Mouse (Mus musculus): ENCODE results near the gene Ints11. TPM values are rescaled to one million over a fixed set of nuclear protein-coding genes. Genes with fewer than 3 reads are reported as not detected.

The Ints11 gene
- 59.7 and 60.7 TPM in 2 replicates for polyA plus RNA-seq (2015; fragmentation: Nextera tagmentation; extraction: Ambion mirVana)

DNA sequence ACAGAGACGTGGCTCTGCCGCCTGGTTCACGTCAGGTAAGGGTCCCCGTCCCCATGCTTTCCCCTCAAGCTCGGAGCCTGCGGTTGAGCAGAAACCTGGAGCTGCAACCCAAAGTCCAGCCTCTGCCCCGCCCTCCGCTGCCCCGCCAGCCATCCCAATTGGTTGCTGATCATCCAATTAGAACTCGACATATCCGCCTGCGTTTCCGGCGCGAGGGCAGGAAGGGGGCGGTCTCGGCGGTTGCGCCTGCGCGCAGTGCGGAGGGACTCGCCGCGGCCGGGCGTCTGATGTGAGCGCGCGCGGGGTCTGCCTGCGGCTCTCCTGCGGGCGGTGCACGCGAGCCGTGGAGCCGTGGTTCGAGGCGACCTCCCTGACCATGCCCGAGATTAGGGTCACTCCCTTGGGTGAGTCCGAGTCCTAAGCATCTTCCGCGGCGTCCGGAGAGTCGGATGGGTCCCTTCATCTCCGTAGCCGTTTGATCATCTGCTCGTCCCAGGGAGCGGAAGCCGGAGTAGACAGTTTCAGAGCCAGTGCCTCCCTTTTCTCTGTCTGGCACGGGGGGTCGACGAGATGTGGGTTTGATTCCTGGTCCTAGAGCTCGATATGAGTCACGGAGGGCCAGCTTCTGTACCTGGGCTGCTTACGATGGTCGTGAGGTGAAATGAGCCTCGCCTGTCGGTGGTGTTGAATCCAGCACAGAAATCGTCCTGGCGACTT lies at the start of gene Ints11, which contains the start of gene Cptp:
Ints11 (plus strand) TSS at position 230 of the 717 bp plus-strand sequence.
Cptp (minus strand) TSS at position 124 of the 717 bp plus-strand sequence.
- peak within 1 kb of the TSS; percentile 78 for H3K9ac ChIP-seq
- peak; percentile 97 for ATAC-seq (ENCODE audit: insufficient read depth, low FRiP score, low read depth)
- peaks cover 26% of the 10 kb centered on the region for H3K36me3 ChIP-seq
- H3K27me3 ChIP-seq (replicated peaks): no peaks in the 10 kb centered on the region
- H3K4me3 ChIP-seq (replicated peaks): peak within 1 kb of the TSS; percentile 82
- H3K4me2 ChIP-seq: peak within 1 kb of the TSS; percentile 91
- peak within 1 kb of the TSS; percentile 59; the same call in 1 of the 2 replicates for H3K27ac ChIP-seq
- H3K4me1 ChIP-seq: peaks cover 13% of the 10 kb centered on the region
- WGBS: under 1% methylated on average over 63 of the region's 63 CpGs
- no peaks in the 10 kb centered on the region for H3K9me3 ChIP-seq

DNA sequence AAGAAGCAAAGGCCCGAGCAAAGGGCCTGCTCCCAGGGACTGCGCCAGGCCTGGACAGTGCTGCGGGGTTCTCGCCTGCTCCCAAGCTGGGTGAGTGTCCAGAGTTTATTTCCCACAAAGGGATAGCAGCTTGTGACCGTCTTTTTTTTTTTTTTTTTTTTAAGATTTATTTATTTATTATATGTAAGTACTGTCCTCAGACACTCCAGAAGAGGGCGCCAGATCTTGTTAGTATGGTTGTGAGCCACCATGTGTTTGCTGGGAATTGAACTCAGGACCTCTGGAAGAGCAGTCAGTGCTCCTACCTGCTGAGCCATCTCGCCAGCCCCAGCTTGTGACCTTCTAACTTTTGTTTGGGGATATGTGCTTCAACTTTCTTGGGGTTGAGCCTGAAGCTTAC lies 48.3 kb upstream of the Ints11 start:
- 75% methylated on average over 7 of the region's 7 CpGs for WGBS
- Histone ChIP-seq H3K4me2 (no peak overlapping the region), H3K4me1 (no peaks in the 10 kb centered on the region), H3K4me3 (replicated peaks) (no peak overlapping the region), H3K9me3 (no peaks in the 10 kb centered on the region), H3K27me3 (replicated peaks) (no peaks in the 10 kb centered on the region), H3K9ac (no peak overlapping the region), H3K27ac (no peak overlapping the region), H3K36me3 (peaks cover 77% of the 10 kb centered on the region)
- no peak for ATAC-seq (ENCODE audit: insufficient read depth, low FRiP score, low read depth)

DNA sequence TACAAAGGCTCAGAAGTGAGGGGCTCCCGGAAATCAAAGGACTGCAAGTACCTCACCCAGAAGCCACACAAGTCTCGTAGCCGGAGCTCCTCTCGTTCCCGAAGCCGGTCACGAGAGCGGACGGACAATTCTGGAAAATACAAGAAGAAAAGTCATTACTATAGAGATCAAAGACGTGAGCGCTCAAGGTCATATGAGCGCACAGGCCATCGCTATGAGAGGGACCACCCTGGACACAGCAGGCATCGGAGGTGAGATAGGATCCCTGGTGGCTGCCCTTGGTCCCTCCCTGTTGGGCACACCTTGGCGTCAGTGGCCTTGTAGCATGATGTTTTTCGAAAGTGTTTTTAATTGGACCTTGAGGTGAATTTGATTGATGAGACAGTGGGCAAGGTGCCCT lies 45.9 kb upstream of the Ints11 start:
- Histone ChIP-seq H3K4me1 (no peaks in the 10 kb centered on the region), H3K9ac (no peak overlapping the region), H3K4me2 (no peak overlapping the region), H3K27me3 (replicated peaks) (no peaks in the 10 kb centered on the region), H3K9me3 (no peaks in the 10 kb centered on the region), H3K4me3 (replicated peaks) (no peak overlapping the region), H3K36me3 (peaks cover 55% of the 10 kb centered on the region), H3K27ac (no peak overlapping the region)
- 96% methylated on average over 16 of the region's 16 CpGs for WGBS
- ATAC-seq (ENCODE audit: insufficient read depth, low FRiP score, low read depth): no peak

DNA sequence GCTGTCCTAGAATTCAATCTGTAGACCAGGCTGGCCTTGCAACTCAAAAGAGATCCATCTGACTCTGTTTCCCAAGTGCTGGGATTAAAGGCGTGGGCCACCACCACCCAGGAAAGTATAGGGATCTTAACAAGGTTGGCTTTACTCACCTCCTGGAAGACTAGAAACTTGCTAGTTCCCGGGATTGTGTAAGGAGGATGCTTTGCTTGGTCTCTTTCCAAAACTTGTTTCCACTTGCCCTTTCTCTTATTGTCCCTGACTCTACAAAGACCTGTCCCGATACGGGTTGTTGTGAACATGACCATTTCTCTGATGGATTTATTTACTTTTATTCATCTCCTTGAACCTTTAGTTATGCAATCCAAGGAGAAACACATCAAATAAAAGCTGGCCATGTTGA lies 39.5 kb upstream of the Ints11 start:
- 90% methylated on average over 4 of the region's 4 CpGs for WGBS
- no peaks in the 10 kb centered on the region for H3K9me3 ChIP-seq
- H3K36me3 ChIP-seq: peaks cover 10% of the 10 kb centered on the region
- no peak overlapping the region for H3K9ac ChIP-seq
- ATAC-seq (ENCODE audit: insufficient read depth, low FRiP score, low read depth): no peak
- H3K4me1 ChIP-seq: peaks cover 21% of the 10 kb centered on the region
- no peak overlapping the region for H3K4me2 ChIP-seq
- H3K27ac ChIP-seq: no peak overlapping the region
- H3K27me3 ChIP-seq (replicated peaks): no peaks in the 10 kb centered on the region
- H3K4me3 ChIP-seq (replicated peaks): no peak overlapping the region

DNA sequence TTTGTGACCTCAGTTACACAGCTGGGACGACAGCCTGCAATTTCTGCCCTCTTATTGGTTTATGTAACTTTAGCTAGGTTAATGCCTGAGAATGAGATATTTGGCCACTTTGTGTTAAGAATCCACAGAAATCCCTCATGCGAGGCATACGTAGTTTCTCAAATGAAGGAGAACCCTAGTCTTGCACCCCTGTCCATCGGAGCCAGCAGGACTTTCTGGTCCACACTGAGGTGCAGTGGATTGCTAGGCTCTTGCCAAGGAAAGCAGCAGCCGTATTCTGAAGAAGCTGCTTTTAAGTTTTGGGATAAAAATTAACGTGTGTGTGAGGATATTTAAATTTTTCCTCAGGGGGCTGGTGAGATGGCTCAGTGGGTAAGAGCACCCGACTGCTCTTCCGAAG lies 38.8 kb upstream of the Ints11 start:
- peak overlapping the region; percentile 93 for H3K4me2 ChIP-seq
- WGBS: 52% methylated on average over 8 of the region's 8 CpGs
- H3K27ac ChIP-seq: peak overlapping the region; percentile 94; the same call in 1 of the 2 replicates
- no peak for ATAC-seq (ENCODE audit: insufficient read depth, low FRiP score, low read depth)
- H3K4me1 ChIP-seq: peaks cover 21% of the 10 kb centered on the region
- no peak overlapping the region for H3K9ac ChIP-seq
- no peaks in the 10 kb centered on the region for H3K27me3 ChIP-seq (replicated peaks)
- no peaks in the 10 kb centered on the region for H3K9me3 ChIP-seq
- H3K36me3 ChIP-seq: peaks cover 7% of the 10 kb centered on the region
- peak overlapping the region; percentile 85 for H3K4me3 ChIP-seq (replicated peaks)

GRCm38 (mm10) chr4:155831205-155831766 lies 38.1 kb upstream of the Ints11 start, which contains the start of gene Aurkaip1:
Aurkaip1 (plus strand) TSS chr4:155831272.
- Histone ChIP-seq H3K27ac (peak within 1 kb of the TSS; percentile 94), H3K4me1 (peaks cover 21% of the 10 kb centered on the region), H3K9me3 (no peaks in the 10 kb centered on the region), H3K4me3 (replicated peaks) (peak within 1 kb of the TSS; percentile 85), H3K27me3 (replicated peaks) (no peaks in the 10 kb centered on the region), H3K9ac (peak within 1 kb of the TSS; percentile 91), H3K4me2 (peak within 1 kb of the TSS; percentile 93), H3K36me3 (peaks cover 7% of the 10 kb centered on the region)
- 0% methylated on average over 49 of the region's 49 CpGs for WGBS
- ATAC-seq (ENCODE audit: insufficient read depth, low FRiP score, low read depth): peak; percentile 94

GRCm38 (mm10) chr4:155831831-155832230 lies 37.5 kb upstream of the Ints11 start:
- peak overlapping the region; percentile 94 for H3K27ac ChIP-seq
- peaks cover 7% of the 10 kb centered on the region for H3K36me3 ChIP-seq
- under 1% methylated on average over 25 of the region's 25 CpGs for WGBS
- H3K4me1 ChIP-seq: peaks cover 21% of the 10 kb centered on the region
- 0 out of 2 replicates have a peak, but pooled peaks have one; percentile 0 for ATAC-seq (ENCODE audit: insufficient read depth, low FRiP score, low read depth)
- peak overlapping the region; percentile 93 for H3K4me2 ChIP-seq
- peak overlapping the region; percentile 85 for H3K4me3 ChIP-seq (replicated peaks)
- no peaks in the 10 kb centered on the region for H3K9me3 ChIP-seq
- peak overlapping the region; percentile 91 for H3K9ac ChIP-seq
- H3K27me3 ChIP-seq (replicated peaks): no peaks in the 10 kb centered on the region

GRCm38 (mm10) chr4:155832321-155832720 lies 37.0 kb upstream of the Ints11 start:
- H3K4me3 ChIP-seq (replicated peaks): peak overlapping the region; percentile 85
- H3K9me3 ChIP-seq: no peaks in the 10 kb centered on the region
- peak overlapping the region; percentile 93 for H3K4me2 ChIP-seq
- WGBS: 52% methylated on average over 10 of the region's 10 CpGs
- no peaks in the 10 kb centered on the region for H3K27me3 ChIP-seq (replicated peaks)
- ATAC-seq (ENCODE audit: insufficient read depth, low FRiP score, low read depth): no peak
- peaks cover 23% of the 10 kb centered on the region for H3K4me1 ChIP-seq
- H3K9ac ChIP-seq: peak overlapping the region; percentile 91
- H3K27ac ChIP-seq: peak overlapping the region; percentile 94; the same call in 1 of the 2 replicates
- H3K36me3 ChIP-seq: peaks cover 7% of the 10 kb centered on the region

- Histone ChIP-seq H3K9me3 (no peaks in the 10 kb centered on the region), H3K9ac (no peak overlapping the region), H3K4me3 (replicated peaks) (no peak overlapping the region; the same call in 1 of the 2 replicates), H3K4me1 (peaks cover 32% of the 10 kb centered on the region), H3K27me3 (replicated peaks) (no peaks in the 10 kb centered on the region), H3K27ac (peak overlapping the region; percentile 27; the same call in 1 of the 2 replicates), H3K4me2 (no peak overlapping the region), H3K36me3 (peaks cover 7% of the 10 kb centered on the region)
- WGBS: 84% methylated on average over 4 of the region's 4 CpGs
- ATAC-seq (ENCODE audit: insufficient read depth, low FRiP score, low read depth): no peak
Measured at GRCm38 (mm10) chr4:155833234-155833633, 36.1 kb upstream of the Ints11 start.

- H3K27ac ChIP-seq: peak overlapping the region; percentile 80
- H3K36me3 ChIP-seq: peaks cover 7% of the 10 kb centered on the region
- peaks cover 37% of the 10 kb centered on the region for H3K4me1 ChIP-seq
- no peak overlapping the region for H3K4me2 ChIP-seq
- WGBS: 26% methylated on average over 2 of the region's 2 CpGs
- H3K9ac ChIP-seq: no peak overlapping the region
- 0 out of 2 replicates have a peak, but pooled peaks have one; percentile 7 for ATAC-seq (ENCODE audit: insufficient read depth, low FRiP score, low read depth)
- H3K9me3 ChIP-seq: no peaks in the 10 kb centered on the region
- no peak overlapping the region for H3K4me3 ChIP-seq (replicated peaks)
- no peaks in the 10 kb centered on the region for H3K27me3 ChIP-seq (replicated peaks)
Measured at GRCm38 (mm10) chr4:155833836-155834235, 35.5 kb upstream of the Ints11 start.

- H3K4me1 ChIP-seq: peaks cover 57% of the 10 kb centered on the region
- peak overlapping the region; percentile 96 for H3K27ac ChIP-seq
- H3K36me3 ChIP-seq: peaks cover 9% of the 10 kb centered on the region
- no peak overlapping the region; the same call in 1 of the 2 replicates for H3K4me2 ChIP-seq
- WGBS: 59% methylated on average over 11 of the region's 11 CpGs
- ATAC-seq (ENCODE audit: insufficient read depth, low FRiP score, low read depth): no peak
- no peaks in the 10 kb centered on the region for H3K27me3 ChIP-seq (replicated peaks)
- H3K9ac ChIP-seq: no peak overlapping the region
- no peaks in the 10 kb centered on the region for H3K9me3 ChIP-seq
- H3K4me3 ChIP-seq (replicated peaks): no peak overlapping the region
Measured at GRCm38 (mm10) chr4:155837404-155838010, 31.8 kb upstream of the Ints11 start.

Data from stomach, embryonic 15.5 days (tissue).